Mouse (Mus musculus) spleen, adult 2 months (tissue): ENCODE data around the gene Farsb.

Source experiments
- CTCF ChIP-seq: fragments of 200-500 bp; IDR thresholded peaks from 2 replicates; pipeline ENCODE4 v1.5.1; 2011; ENCODE audit warnings: mild to moderate bottlenecking, inconsistent platforms; ENCODE audit not compliant: insufficient read depth, insufficient read length, insufficient replicate concordance; ENCODE audit errors: extremely low read depth
- POLR2A ChIP-seq: fragments of 200-500 bp; IDR thresholded peaks from 2 replicates; pipeline ENCODE4 v1.6.1; 2011; ENCODE audit warnings: low read depth, low read length, inconsistent platforms

DNA sequence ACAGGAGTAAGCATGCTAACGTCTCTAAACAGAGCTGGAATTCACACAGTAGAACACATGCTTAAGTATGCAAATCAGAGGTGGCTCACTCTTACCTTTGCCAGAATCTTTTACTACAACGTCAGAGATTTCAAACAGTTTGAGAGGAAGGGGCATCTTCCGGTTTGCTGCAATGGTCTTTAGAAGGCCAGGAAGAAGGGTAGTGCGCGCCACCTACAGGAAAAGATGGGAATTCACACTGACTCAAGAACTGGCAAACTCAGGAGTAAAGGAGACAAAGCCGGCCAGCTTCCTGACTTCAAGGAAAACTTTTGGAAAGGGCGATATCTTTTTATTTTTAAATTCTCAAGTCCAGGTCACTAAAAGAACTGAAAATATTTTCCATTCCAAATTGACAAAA lies 34.0 kb downstream of the Farsb start:
- peak; percentile 47; the same call in 1 of the 2 replicates for TF ChIP-seq CTCF
- TF ChIP-seq POLR2A = no peak
